Comparison of ENCODE assay signal across 12 mouse cellular contexts in genomic region chr8:95243853-95244252, GRCm38 (mm10). TPM values are rescaled to one million over a fixed set of nuclear protein-coding genes. Genes with fewer than 3 reads are reported as not detected.
DNase-seq lines count a peak whose midpoint lies in the region; ATAC-seq and TF ChIP-seq lines count a peak whose summit lies in the region.
"Had no signal": no experiment of that assay in that cellular context is flagged by ENCODE, and none has a peak within 500 bp of the region (broad histone marks: within the 10 kb centered on the region; RNA-seq: fewer than 3 reads in every experiment).

No protein-coding gene starts in this region.

- H3K4me2 ChIP-seq in forebrain, embryonic 12.5 days: peak overlapping the region; percentile 31
- H3K4me2 ChIP-seq in hindbrain, embryonic 14.5 days (replicated peaks): no peak overlapping the region
- H3K4me2 ChIP-seq in midbrain, embryonic 16.5 days (ENCODE audit: low read length): no peak overlapping the region
- H3K4me2 ChIP-seq: limb, embryonic 15.5 days had no signal

- H3K9ac ChIP-seq in forebrain, embryonic 12.5 days: no peak overlapping the region
- H3K9ac ChIP-seq in hindbrain, embryonic 14.5 days: no peak overlapping the region
- no peak overlapping the region; the same call in 1 of the 2 replicates for H3K9ac ChIP-seq in midbrain, embryonic 16.5 days (ENCODE audit: low read depth, low read length)
- H3K9ac ChIP-seq: limb, embryonic 15.5 days had no signal

- ATAC-seq in forebrain, embryonic 12.5 days (ENCODE audit: low FRiP score): peak; percentile 62
- ATAC-seq in hindbrain, embryonic 14.5 days (ENCODE audit: low FRiP score): no peak
- peak; percentile 26; the same call in 1 of the 2 replicates for ATAC-seq in midbrain, embryonic 16.5 days
- ATAC-seq: activated CD4-positive, CD25-positive, alpha-beta regulatory T cell, adult 4 months had no signal

- H3K4me3 ChIP-seq in forebrain, embryonic 10.5 days: no peak overlapping the region
- H3K4me3 ChIP-seq in forebrain, embryonic 12.5 days (replicated peaks): no peak overlapping the region
- no peak overlapping the region for H3K4me3 ChIP-seq in hindbrain, embryonic 14.5 days (replicated peaks; ENCODE audit: low read length)
- no peak overlapping the region for H3K4me3 ChIP-seq in midbrain, embryonic 16.5 days (ENCODE audit: low read depth, low read length)
- H3K4me3 ChIP-seq in gastrocnemius, adult 2 months: no peak overlapping the region
- H3K4me3 ChIP-seq: limb, embryonic 15.5 days had no signal

- H3K9me3 ChIP-seq in forebrain, embryonic 10.5 days: no peaks in the 10 kb centered on the region
- no peaks in the 10 kb centered on the region for H3K9me3 ChIP-seq in forebrain, embryonic 12.5 days
- no peaks in the 10 kb centered on the region for H3K9me3 ChIP-seq in hindbrain, embryonic 14.5 days (ENCODE audit: control insufficient read depth, low read length)
- H3K9me3 ChIP-seq in midbrain, embryonic 16.5 days (replicated peaks; ENCODE audit: control insufficient read depth, low read length, poor library complexity, severe bottlenecking): no peaks in the 10 kb centered on the region
- H3K9me3 ChIP-seq: limb, embryonic 15.5 days had no signal

- 71% methylated on average over 4 of the region's 4 CpGs for WGBS in forebrain, embryonic 10.5 days
- WGBS in forebrain, embryonic 12.5 days: 55% methylated on average over 4 of the region's 4 CpGs
- WGBS in hindbrain, embryonic 14.5 days: 48% methylated on average over 4 of the region's 4 CpGs
- 57% methylated on average over 4 of the region's 4 CpGs for WGBS in midbrain, embryonic 16.5 days

- H3K36me3 ChIP-seq in forebrain, embryonic 10.5 days (replicated peaks): no peaks in the 10 kb centered on the region
- no peaks in the 10 kb centered on the region for H3K36me3 ChIP-seq in forebrain, embryonic 12.5 days (replicated peaks)
- H3K36me3 ChIP-seq in hindbrain, embryonic 14.5 days (replicated peaks; ENCODE audit: control insufficient read depth, insufficient read depth): no peaks in the 10 kb centered on the region
- no peaks in the 10 kb centered on the region for H3K36me3 ChIP-seq in midbrain, embryonic 16.5 days (ENCODE audit: control insufficient read depth, insufficient read depth, low read length)
- H3K36me3 ChIP-seq: limb, embryonic 15.5 days had no signal

- H3K4me1 ChIP-seq in forebrain, embryonic 10.5 days: peaks cover 32% of the 10 kb centered on the region
- H3K4me1 ChIP-seq in forebrain, embryonic 12.5 days: peaks cover 39% of the 10 kb centered on the region
- peaks cover 35% of the 10 kb centered on the region for H3K4me1 ChIP-seq in hindbrain, embryonic 14.5 days (replicated peaks; ENCODE audit: control insufficient read depth, insufficient read depth, low read length)
- H3K4me1 ChIP-seq in midbrain, embryonic 16.5 days (ENCODE audit: control insufficient read depth, insufficient read depth, low read length): peaks cover 31% of the 10 kb centered on the region

- H3K27me3 ChIP-seq in forebrain, embryonic 10.5 days (ENCODE audit: poor library complexity, severe bottlenecking): no peaks in the 10 kb centered on the region
- no peaks in the 10 kb centered on the region for H3K27me3 ChIP-seq in forebrain, embryonic 12.5 days
- no peaks in the 10 kb centered on the region for H3K27me3 ChIP-seq in hindbrain, embryonic 14.5 days (ENCODE audit: control insufficient read depth, insufficient read depth, low read length)
- no peaks in the 10 kb centered on the region for H3K27me3 ChIP-seq in midbrain, embryonic 16.5 days (ENCODE audit: control insufficient read depth, insufficient read depth, low read depth, low read length)
- H3K27me3 ChIP-seq: limb, embryonic 15.5 days had no signal

- peak overlapping the region; percentile 78; the same call in 1 of the 2 replicates for H3K27ac ChIP-seq in forebrain, embryonic 10.5 days
- H3K27ac ChIP-seq in forebrain, embryonic 12.5 days: peak overlapping the region; percentile 95
- peak overlapping the region; percentile 95 for H3K27ac ChIP-seq in hindbrain, embryonic 14.5 days
- peak overlapping the region; percentile 89 for H3K27ac ChIP-seq in midbrain, embryonic 16.5 days (ENCODE audit: low read length)
- H3K27ac ChIP-seq in gastrocnemius, adult 2 months: no peak overlapping the region
- H3K27ac ChIP-seq: limb, embryonic 15.5 days had no signal

- no peak for DNase-seq in forebrain, embryonic 10.5 days (ENCODE audit: extremely low spot score, low spot score)
- peak; percentile 30 for DNase-seq in hindbrain, embryonic 14.5 days (ENCODE audit: low spot score)
- DNase-seq in gastrocnemius, adult 2 months: no peak
- no peak for DNase-seq in lung, postnatal 25 days (ENCODE audit: low spot score)
- DNase-seq in right cerebral cortex, postnatal 14 days: no peak
- DNase-seq: cerebellum, adult 11 months; heart, adult 18-20 months; lung, adult 2 months had no signal

- no peak for TF ChIP-seq CTCF in gastrocnemius, adult 2 months (IDR thresholded peaks at IDR 0.05)

- intact Hi-C loops in gastrocnemius, adult 2 months (cut with DNase I): loop anchor here (10.0 kb wide), 1 partner anchor 191 kb away; the partner anchor contains the start of gene Cfap20

RNA-seq across cellular contexts. Expression of gene Kifc3, which starts 41.2 kb away (rescaled TPM):
- 4.4 and 5.5 TPM in 2 replicates for polyA plus RNA-seq in forebrain, embryonic 10.5 days (2016; fragmentation: Nextera tagmentation; extraction: Ambion mirVana)
- polyA plus RNA-seq in forebrain, embryonic 12.5 days (2016; fragmentation: Nextera tagmentation; extraction: Ambion mirVana): 7.8 and 8.3 TPM in 2 replicates
- 22.0 and 24.2 TPM in 2 replicates for polyA plus RNA-seq in hindbrain, embryonic 14.5 days (2014; fragmentation: Nextera tagmentation; extraction: Ambion mirVana)
- 28.2 and 31.1 TPM in 2 replicates for polyA plus RNA-seq in midbrain, embryonic 16.5 days (2015; fragmentation: Nextera tagmentation; extraction: Ambion mirVana)
- total RNA-seq in gastrocnemius, adult 2 months (2021): 10 to 100 TPM in 1 of 2 experiments, 1 to 10 TPM in 1; 5.2 to 11.4 TPM
